22 mouse cellular contexts compared by ENCODE assay signal in genomic region chr17:53658668-53659067, GRCm38 (mm10). TPM values are rescaled to one million over a fixed set of nuclear protein-coding genes. Genes with fewer than 3 reads are reported as not detected.
DNase-seq lines count a peak whose midpoint lies in the region; ATAC-seq and TF ChIP-seq lines count a peak whose summit lies in the region.
"Had no signal": no experiment of that assay in that cellular context is flagged by ENCODE, and none has a peak within 500 bp of the region (broad histone marks: within the 10 kb centered on the region; RNA-seq: fewer than 3 reads in every experiment).

No protein-coding gene starts in this region.

- H3K36me3 ChIP-seq in hindbrain, embryonic 14.5 days (replicated peaks; ENCODE audit: control insufficient read depth, insufficient read depth) = peaks cover 50% of the 10 kb centered on the region
- H3K36me3 ChIP-seq in hindbrain, embryonic 12.5 days = peaks cover 29% of the 10 kb centered on the region
- peaks cover 25% of the 10 kb centered on the region for H3K36me3 ChIP-seq in ES-E14 (ENCODE audit: control insufficient read depth, insufficient read depth, low read length, poor library complexity, severe bottlenecking)
- H3K36me3 ChIP-seq in forebrain, embryonic 14.5 days (ENCODE audit: control insufficient read depth, insufficient read depth, low read length) = peaks cover 36% of the 10 kb centered on the region
- peaks cover 6% of the 10 kb centered on the region; the same call in 1 of the 2 replicates for H3K36me3 ChIP-seq in midbrain, embryonic 15.5 days (replicated peaks)

- 0 out of 2 replicates have a peak, but pooled peaks have one; percentile 38 for ATAC-seq in hindbrain, embryonic 14.5 days (ENCODE audit: low FRiP score)
- no peak for ATAC-seq in hindbrain, embryonic 12.5 days (ENCODE audit: low FRiP score)
- 0 out of 2 replicates have a peak, but pooled peaks have one; percentile 54 for ATAC-seq in forebrain, embryonic 14.5 days
- peak; percentile 81 for ATAC-seq in midbrain, embryonic 15.5 days (replicated peaks)
- ATAC-seq: intestine, embryonic 16.5 days had no signal

- DNase-seq in hindbrain, embryonic 14.5 days (ENCODE audit: low spot score) = no peak
- DNase-seq in ES-E14 (ENCODE audit: low read depth, low spot score) = no peak
- DNase-seq in forebrain, embryonic 14.5 days (ENCODE audit: low spot score) = peak; percentile 21
- no peak for DNase-seq in lung, postnatal 25 days (ENCODE audit: low spot score)
- DNase-seq in heart, postnatal 14 days = no peak
- DNase-seq in spleen, adult 12 weeks (ENCODE audit: low spot score) = no peak
- DNase-seq: adrenal gland, adult 8-10 months; cerebellum, adult 11 months; cerebellum, postnatal 10 days; embryo, embryonic 11 days; gastrocnemius, postnatal 36 days; liver, embryonic 13.5 days; right cerebral cortex, adult 18-20 months; thymus, postnatal 14 days had no signal

- WGBS in hindbrain, embryonic 14.5 days = 70% methylated on average over 2 of the region's 2 CpGs
- WGBS in hindbrain, embryonic 12.5 days = 85% methylated on average over 2 of the region's 2 CpGs
- 44% methylated on average over 2 of the region's 2 CpGs for WGBS in forebrain, embryonic 14.5 days
- 62% methylated on average over 2 of the region's 2 CpGs for WGBS in midbrain, embryonic 15.5 days

- in situ Hi-C loops in ES-E14 (cut with MboI; ENCODE audit: low sequenced_read_pairs in 2 of 2, unreplicated experiment in 2 of 2) = no loop called here

- no peak overlapping the region for H3K4me3 ChIP-seq in hindbrain, embryonic 14.5 days (replicated peaks; ENCODE audit: low read length)
- no peak overlapping the region for H3K4me3 ChIP-seq in hindbrain, embryonic 12.5 days
- no peak overlapping the region for H3K4me3 ChIP-seq in ES-E14 (ENCODE audit: insufficient read depth in 1 of 2, low read depth in 1 of 2, low read length in 2 of 2, poor library complexity in 1 of 2, severe bottlenecking in 1 of 2)
- no peak overlapping the region for H3K4me3 ChIP-seq in forebrain, embryonic 14.5 days (ENCODE audit: low read depth, low read length)
- no peak overlapping the region for H3K4me3 ChIP-seq in midbrain, embryonic 15.5 days
- H3K4me3 ChIP-seq: hindbrain, embryonic 10.5 days; kidney, embryonic 15.5 days; limb, embryonic 12.5 days; liver, embryonic 13.5 days; lung, embryonic 15.5 days; neural tube, embryonic 12.5 days had no signal

- H3K27me3 ChIP-seq in hindbrain, embryonic 14.5 days (ENCODE audit: control insufficient read depth, insufficient read depth, low read length) = no peaks in the 10 kb centered on the region
- H3K27me3 ChIP-seq in hindbrain, embryonic 12.5 days = no peaks in the 10 kb centered on the region
- H3K27me3 ChIP-seq in forebrain, embryonic 14.5 days (replicated peaks; ENCODE audit: control insufficient read depth, insufficient read depth, low read length) = no peaks in the 10 kb centered on the region
- no peaks in the 10 kb centered on the region for H3K27me3 ChIP-seq in midbrain, embryonic 15.5 days (replicated peaks)
- H3K27me3 ChIP-seq: kidney, embryonic 15.5 days; limb, embryonic 12.5 days; liver, embryonic 13.5 days; lung, embryonic 15.5 days; neural tube, embryonic 12.5 days had no signal

- intact Hi-C loops in heart, postnatal 14 days (cut with DNase I) = loop anchor here (5.0 kb wide), 1 partner anchor 91 kb away; the partner anchor contains the start of gene Kat2b

- no peak overlapping the region for H3K27ac ChIP-seq in hindbrain, embryonic 14.5 days
- H3K27ac ChIP-seq in hindbrain, embryonic 12.5 days = no peak overlapping the region
- H3K27ac ChIP-seq in ES-E14 (ENCODE audit: insufficient read depth, low read depth, low read length, poor library complexity, severe bottlenecking) = no peak overlapping the region
- H3K27ac ChIP-seq in forebrain, embryonic 14.5 days (ENCODE audit: low read depth, low read length) = peak overlapping the region; percentile 7; the same call in 1 of the 2 replicates
- no peak overlapping the region for H3K27ac ChIP-seq in midbrain, embryonic 15.5 days
- H3K27ac ChIP-seq: hindbrain, embryonic 10.5 days; kidney, embryonic 15.5 days; limb, embryonic 12.5 days; liver, embryonic 13.5 days; lung, embryonic 15.5 days; neural tube, embryonic 12.5 days had no signal

- H3K9ac ChIP-seq in hindbrain, embryonic 14.5 days = no peak overlapping the region
- H3K9ac ChIP-seq in hindbrain, embryonic 12.5 days = no peak overlapping the region
- no peak overlapping the region for H3K9ac ChIP-seq in ES-E14 (ENCODE audit: insufficient read depth, low read depth, low read length, poor library complexity, severe bottlenecking)
- H3K9ac ChIP-seq in forebrain, embryonic 14.5 days (ENCODE audit: low read length) = no peak overlapping the region
- H3K9ac ChIP-seq in midbrain, embryonic 15.5 days = no peak overlapping the region
- H3K9ac ChIP-seq: kidney, embryonic 15.5 days; limb, embryonic 12.5 days; liver, embryonic 13.5 days; lung, embryonic 15.5 days; neural tube, embryonic 12.5 days had no signal

- no peaks in the 10 kb centered on the region for H3K4me1 ChIP-seq in hindbrain, embryonic 14.5 days (replicated peaks; ENCODE audit: control insufficient read depth, insufficient read depth, low read length)
- no peaks in the 10 kb centered on the region for H3K4me1 ChIP-seq in hindbrain, embryonic 12.5 days
- H3K4me1 ChIP-seq in ES-E14 (ENCODE audit: control insufficient read depth in 2 of 2, insufficient read depth in 2 of 2, low read length in 2 of 2, poor library complexity in 1 of 2) = peaks cover 0 to 5% of the 10 kb centered on the region in 2 experiments; a peak in 1 of 4 replicates
- H3K4me1 ChIP-seq in forebrain, embryonic 14.5 days (ENCODE audit: control insufficient read depth, insufficient read depth, low read length) = peaks cover 5% of the 10 kb centered on the region; the same call in 1 of the 2 replicates
- H3K4me1 ChIP-seq in midbrain, embryonic 15.5 days = peaks cover 15% of the 10 kb centered on the region
- H3K4me1 ChIP-seq: hindbrain, embryonic 10.5 days; kidney, embryonic 15.5 days; limb, embryonic 12.5 days; liver, embryonic 13.5 days; lung, embryonic 15.5 days; neural tube, embryonic 12.5 days had no signal

- H3K4me2 ChIP-seq in hindbrain, embryonic 14.5 days (replicated peaks) = no peak overlapping the region
- H3K4me2 ChIP-seq in hindbrain, embryonic 12.5 days (replicated peaks) = no peak overlapping the region
- H3K4me2 ChIP-seq in forebrain, embryonic 14.5 days (ENCODE audit: low read length) = no peak overlapping the region
- no peak overlapping the region for H3K4me2 ChIP-seq in midbrain, embryonic 15.5 days
- H3K4me2 ChIP-seq: kidney, embryonic 15.5 days; limb, embryonic 12.5 days; liver, embryonic 13.5 days; lung, embryonic 15.5 days; neural tube, embryonic 12.5 days had no signal

- H3K9me3 ChIP-seq in hindbrain, embryonic 14.5 days (ENCODE audit: control insufficient read depth, low read length) = no peaks in the 10 kb centered on the region
- H3K9me3 ChIP-seq in hindbrain, embryonic 12.5 days (replicated peaks) = no peaks in the 10 kb centered on the region
- H3K9me3 ChIP-seq in ES-E14 (ENCODE audit: control insufficient read depth, insufficient read depth, low read depth, low read length) = no peaks in the 10 kb centered on the region
- H3K9me3 ChIP-seq in forebrain, embryonic 14.5 days (replicated peaks; ENCODE audit: control insufficient read depth, low read length) = no peaks in the 10 kb centered on the region
- no peaks in the 10 kb centered on the region for H3K9me3 ChIP-seq in midbrain, embryonic 15.5 days
- H3K9me3 ChIP-seq: hindbrain, embryonic 10.5 days; kidney, embryonic 15.5 days; limb, embryonic 12.5 days; liver, embryonic 13.5 days; lung, embryonic 15.5 days; neural tube, embryonic 12.5 days had no signal

TF ChIP-seq in ES-E14, 5 proteins besides CTCF, POLR2A, EP300 and RAD21:
- TF ChIP-seq ZC3H11A (IDR thresholded peaks at IDR 0.05; ENCODE audit: borderline replicate concordance, low read depth, low read length) = no peak
- no peak for TF ChIP-seq ZNF384 (IDR thresholded peaks at IDR 0.05; ENCODE audit: low read depth, low read length)
- TF ChIP-seq CHD2 (IDR thresholded peaks at IDR 0.05; ENCODE audit: low read depth, low read length) = no peak
- TF ChIP-seq MAFK (IDR thresholded peaks at IDR 0.05; ENCODE audit: insufficient read depth, low read depth, low read length) = peak; percentile 90
- no peak for TF ChIP-seq HCFC1 (IDR thresholded peaks at IDR 0.05; ENCODE audit: borderline replicate concordance, insufficient read depth, low read length)

RNA-seq across cellular contexts. Expression of gene Sgo1, which starts 30.5 kb away (rescaled TPM):
- 4.4 and 5.4 TPM in 2 replicates for polyA plus RNA-seq in hindbrain, embryonic 14.5 days (2014; fragmentation: Nextera tagmentation; extraction: Ambion mirVana)
- 21.5 and 28.3 TPM in 2 replicates for polyA plus RNA-seq in hindbrain, embryonic 12.5 days (2016; fragmentation: Nextera tagmentation; extraction: Ambion mirVana)
- 23.8 and 26.5 TPM in 2 replicates for total RNA-seq in ES-E14 (2012; rRNA removed)
- polyA plus RNA-seq in forebrain, embryonic 14.5 days (2014; fragmentation: Nextera tagmentation; extraction: Ambion mirVana) = 20.3 and 22.9 TPM in 2 replicates
- 4.1 and 4.7 TPM in 2 replicates for polyA plus RNA-seq in midbrain, embryonic 15.5 days (2015; fragmentation: Nextera tagmentation; extraction: Ambion mirVana)
- total RNA-seq in heart, postnatal 14 days (2021) = 1 to 10 TPM in 1 of 2 experiments, under 1 TPM in 1; 0.86 to 2.1 TPM
